Mouse (Mus musculus): ENCODE measurements around the gene Zcchc10. TPM values are rescaled to one million over a fixed set of nuclear protein-coding genes. Genes with fewer than 3 reads are reported as not detected.

The Zcchc10 gene
- total RNA-seq, 1 experiment: 12.9 TPM

GRCm38 (mm10) chr11:53342711-53343110, 18.2 kb downstream of the Zcchc10 start:
- H3K27ac ChIP-seq (ENCODE audit: insufficient read depth, low read depth, low read length, poor library complexity, severe bottlenecking): no peak overlapping the region
- in situ Hi-C loops (cut with MboI; ENCODE audit: low sequenced_read_pairs in 2 of 2, unreplicated experiment in 2 of 2): no loop called here
- no peaks in the 10 kb centered on the region for H3K9me3 ChIP-seq (ENCODE audit: control insufficient read depth, insufficient read depth, low read depth, low read length)
- TF ChIP-seq ZC3H11A (IDR thresholded peaks at IDR 0.05; ENCODE audit: borderline replicate concordance, low read depth, low read length) (no peak), MAFK (IDR thresholded peaks at IDR 0.05; ENCODE audit: insufficient read depth, low read depth, low read length) (no peak), ZNF384 (IDR thresholded peaks at IDR 0.05; ENCODE audit: low read depth, low read length) (no peak), HCFC1 (IDR thresholded peaks at IDR 0.05; ENCODE audit: borderline replicate concordance, insufficient read depth, low read length) (no peak), CHD2 (IDR thresholded peaks at IDR 0.05; ENCODE audit: low read depth, low read length) (no peak)
- H3K4me3 ChIP-seq (ENCODE audit: insufficient read depth in 1 of 2, low read depth in 1 of 2, low read length in 2 of 2, poor library complexity in 1 of 2, severe bottlenecking in 1 of 2): no peak overlapping the region
- peaks cover 0 to 3% of the 10 kb centered on the region in 2 experiments; a peak in 1 of 4 replicates for H3K4me1 ChIP-seq (ENCODE audit: control insufficient read depth in 2 of 2, insufficient read depth in 2 of 2, low read length in 2 of 2, poor library complexity in 1 of 2)
- H3K9ac ChIP-seq (ENCODE audit: insufficient read depth, low read depth, low read length, poor library complexity, severe bottlenecking): no peak overlapping the region
- no peaks in the 10 kb centered on the region for H3K36me3 ChIP-seq (ENCODE audit: control insufficient read depth, insufficient read depth, low read length, poor library complexity, severe bottlenecking)
- DNase-seq (ENCODE audit: low read depth, low spot score): no peak

GRCm38 (mm10) chr11:53345328-53345727, 20.8 kb downstream of the Zcchc10 start:
- H3K27ac ChIP-seq (ENCODE audit: insufficient read depth, low read depth, low read length, poor library complexity, severe bottlenecking): no peak overlapping the region
- H3K4me1 ChIP-seq (ENCODE audit: control insufficient read depth in 2 of 2, insufficient read depth in 2 of 2, low read length in 2 of 2, poor library complexity in 1 of 2): peaks cover 4 to 6% of the 10 kb centered on the region in 2 experiments; a peak in 3 of 4 replicates
- H3K9ac ChIP-seq (ENCODE audit: insufficient read depth, low read depth, low read length, poor library complexity, severe bottlenecking): no peak overlapping the region
- H3K36me3 ChIP-seq (ENCODE audit: control insufficient read depth, insufficient read depth, low read length, poor library complexity, severe bottlenecking): no peaks in the 10 kb centered on the region
- no peak for DNase-seq (ENCODE audit: low read depth, low spot score)
- no peaks in the 10 kb centered on the region for H3K9me3 ChIP-seq (ENCODE audit: control insufficient read depth, insufficient read depth, low read depth, low read length)
- TF ChIP-seq CHD2 (IDR thresholded peaks at IDR 0.05; ENCODE audit: low read depth, low read length) (no peak), ZNF384 (IDR thresholded peaks at IDR 0.05; ENCODE audit: low read depth, low read length) (no peak), ZC3H11A (IDR thresholded peaks at IDR 0.05; ENCODE audit: borderline replicate concordance, low read depth, low read length) (no peak)
- in situ Hi-C loops (cut with MboI; ENCODE audit: low sequenced_read_pairs in 2 of 2, unreplicated experiment in 2 of 2): no loop called here
- no peak overlapping the region for H3K4me3 ChIP-seq (ENCODE audit: insufficient read depth in 1 of 2, low read depth in 1 of 2, low read length in 2 of 2, poor library complexity in 1 of 2, severe bottlenecking in 1 of 2)

- no peak overlapping the region for H3K4me3 ChIP-seq (ENCODE audit: insufficient read depth in 1 of 2, low read depth in 1 of 2, low read length in 2 of 2, poor library complexity in 1 of 2, severe bottlenecking in 1 of 2)
- H3K27ac ChIP-seq (ENCODE audit: insufficient read depth, low read depth, low read length, poor library complexity, severe bottlenecking): no peak overlapping the region
- DNase-seq (ENCODE audit: low read depth, low spot score): no peak
- H3K4me1 ChIP-seq (ENCODE audit: control insufficient read depth in 2 of 2, insufficient read depth in 2 of 2, low read length in 2 of 2, poor library complexity in 1 of 2): peaks cover 4 to 6% of the 10 kb centered on the region in 2 experiments; a peak in 3 of 4 replicates
- in situ Hi-C loops (cut with MboI; ENCODE audit: low sequenced_read_pairs in 2 of 2, unreplicated experiment in 2 of 2): no loop called here
- H3K9ac ChIP-seq (ENCODE audit: insufficient read depth, low read depth, low read length, poor library complexity, severe bottlenecking): no peak overlapping the region
- H3K9me3 ChIP-seq (ENCODE audit: control insufficient read depth, insufficient read depth, low read depth, low read length): no peaks in the 10 kb centered on the region
- TF ChIP-seq MAFK (IDR thresholded peaks at IDR 0.05; ENCODE audit: insufficient read depth, low read depth, low read length) (no peak), CHD2 (IDR thresholded peaks at IDR 0.05; ENCODE audit: low read depth, low read length) (no peak), ZNF384 (IDR thresholded peaks at IDR 0.05; ENCODE audit: low read depth, low read length) (no peak), ZC3H11A (IDR thresholded peaks at IDR 0.05; ENCODE audit: borderline replicate concordance, low read depth, low read length) (no peak), HCFC1 (IDR thresholded peaks at IDR 0.05; ENCODE audit: borderline replicate concordance, insufficient read depth, low read length) (no peak)
- H3K36me3 ChIP-seq (ENCODE audit: control insufficient read depth, insufficient read depth, low read length, poor library complexity, severe bottlenecking): no peaks in the 10 kb centered on the region
These were observed 21.3 kb downstream of the Zcchc10 start for GRCm38 (mm10) chr11:53345738-53346137.

- peak within 1 kb of the TSS; percentile 98 for H3K27ac ChIP-seq (ENCODE audit: insufficient read depth, low read depth, low read length, poor library complexity, severe bottlenecking)
- H3K9me3 ChIP-seq (ENCODE audit: control insufficient read depth, insufficient read depth, low read depth, low read length): no peaks in the 10 kb centered on the region
- TF ChIP-seq HCFC1 (IDR thresholded peaks at IDR 0.05; ENCODE audit: borderline replicate concordance, insufficient read depth, low read length) (peak; percentile 57; the same call in 1 of the 2 replicates), ZNF384 (IDR thresholded peaks at IDR 0.05; ENCODE audit: low read depth, low read length) (no peak)
- H3K4me1 ChIP-seq (ENCODE audit: control insufficient read depth in 2 of 2, insufficient read depth in 2 of 2, low read length in 2 of 2, poor library complexity in 1 of 2): peaks cover 4 to 9% of the 10 kb centered on the region in 2 experiments; a peak in 3 of 4 replicates
- H3K4me3 ChIP-seq (ENCODE audit: insufficient read depth in 1 of 2, low read depth in 1 of 2, low read length in 2 of 2, poor library complexity in 1 of 2, severe bottlenecking in 1 of 2): peak within 1 kb of the TSS; percentile 84 to 98
- no peaks in the 10 kb centered on the region for H3K36me3 ChIP-seq (ENCODE audit: control insufficient read depth, insufficient read depth, low read length, poor library complexity, severe bottlenecking)
- peak; percentile 50 for DNase-seq (ENCODE audit: low read depth, low spot score)
- in situ Hi-C loops (cut with MboI; ENCODE audit: low sequenced_read_pairs in 2 of 2, unreplicated experiment in 2 of 2): no loop called here
- peak within 1 kb of the TSS; percentile 98 for H3K9ac ChIP-seq (ENCODE audit: insufficient read depth, low read depth, low read length, poor library complexity, severe bottlenecking)
These were observed 26.1 kb downstream of the Zcchc10 start, which contains the start of gene Aff4 for GRCm38 (mm10) chr11:53350291-53351223. Aff4 (plus strand) TSS chr11:53350833.

All from ES-E14 (cell line).